Mouse (Mus musculus) kidney, adult 2 months (tissue): ENCODE results near the gene Abcg3.
A peak's percentile ranks its signal among the peaks of the same experiment; 100 is the strongest.

Experiments used
- CTCF ChIP-seq: fragments of 200-500 bp; conservative IDR thresholded peaks from 2 replicates; pipeline ENCODE4 v1.5.1; 2011; ENCODE audit warnings: low read depth, mild to moderate bottlenecking, control low read depth, low read length, moderate library complexity, mixed read lengths; ENCODE audit not compliant: insufficient read depth, insufficient read length
- POLR2A ChIP-seq: fragments of 200-500 bp; IDR thresholded peaks from one replicate; pipeline ENCODE4 v1.6.1; 2011; ENCODE audit warnings: low read depth, low read length, control low read depth

- TF ChIP-seq POLR2A (no peak), CTCF (peak; percentile 38)
These were observed 4.2 kb upstream of the Abcg3 start for GRCm38 (mm10) chr5:104986706-104987105.
